Mouse (Mus musculus) testis, adult 2 months (tissue): ENCODE results near the gene Tll2.

Experiments
- CTCF ChIP-seq: fragments of 200-500 bp; IDR thresholded peaks from 2 replicates; pipeline ENCODE4 v1.5.1; 2012; ENCODE audit warnings: low read depth, mild to moderate bottlenecking, inconsistent platforms, low read length, moderate library complexity; ENCODE audit not compliant: control insufficient read depth, insufficient read depth, insufficient replicate concordance
- POLR2A ChIP-seq: fragments of 200-500 bp; IDR thresholded peaks from 2 replicates; pipeline ENCODE4 v1.6.1; 2012; ENCODE audit warnings: low read depth, mild to moderate bottlenecking, inconsistent platforms, low read length, moderate library complexity; ENCODE audit not compliant: control insufficient read depth

DNA sequence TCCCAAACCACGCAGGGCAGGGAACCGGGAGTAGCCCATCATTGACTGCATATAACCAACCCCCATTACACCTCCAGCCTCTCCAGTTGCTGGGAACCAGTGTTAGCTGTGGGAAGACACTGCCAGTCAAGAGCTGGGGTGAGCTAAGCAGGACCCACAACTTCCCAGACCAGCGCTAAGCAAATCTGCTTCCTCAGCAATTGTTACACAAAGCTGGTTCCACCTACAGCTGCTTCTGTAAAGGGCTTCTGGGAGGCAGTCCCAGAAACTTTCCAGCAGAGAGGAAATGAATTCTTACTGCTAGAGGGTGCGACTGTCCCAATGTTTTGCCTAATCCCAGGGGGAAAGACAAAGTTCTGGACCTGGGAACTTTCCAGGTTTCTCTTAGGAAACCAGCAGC lies 151.9 kb downstream of the Tll2 start:
- no peak for TF ChIP-seq CTCF
- no peak for TF ChIP-seq POLR2A
